Mouse (Mus musculus) E14TG2a.4 (cell line): ENCODE results near the gene Adam8.

Experiments
- CTCF ChIP-seq: conservative IDR thresholded peaks from 2 replicates; pipeline ENCODE4 v1.5.1; 2014; ENCODE audit warnings: low read length
- NANOG ChIP-seq: IDR thresholded peaks from 2 replicates; pipeline ENCODE4 v1.6.1; 2014; ENCODE audit warnings: borderline replicate concordance, low read length, mixed read lengths
- POU5F1 ChIP-seq: IDR thresholded peaks from 2 replicates; pipeline ENCODE4 v1.6.1; 2014; ENCODE audit warnings: low read length, borderline replicate concordance

- TF ChIP-seq CTCF (no peak), NANOG (no peak), POU5F1 (no peak)
Measured at GRCm38 (mm10) chr7:140037171-140037555, 44.8 kb upstream of the Adam8 start.
